Mouse (Mus musculus): ENCODE results near the gene Lsg1.

- no peak for TF ChIP-seq HCFC1 (IDR thresholded peaks at IDR 0.05; ENCODE audit: low read depth, low read length)
- TF ChIP-seq E2F4 (IDR thresholded peaks at IDR 0.05; ENCODE audit: borderline replicate concordance, low read depth, low read length) = no peak
- no peak for TF ChIP-seq CTCF (IDR thresholded peaks at IDR 0.05 in 2 of 3, conservative IDR thresholded peaks at IDR 0.05 in 1 of 3; ENCODE audit: control insufficient read depth in 1 of 3, insufficient read depth in 1 of 3, low read depth in 2 of 3, low read length in 3 of 3, poor library complexity in 1 of 3, severe bottlenecking in 1 of 3)
- no peak for TF ChIP-seq GATA1 (IDR thresholded peaks at IDR 0.05; ENCODE audit: low read depth, low read length)
- TF ChIP-seq POLR2A (IDR thresholded peaks at IDR 0.05; ENCODE audit: control insufficient read depth in 1 of 2, insufficient read depth in 1 of 2, low read depth in 1 of 2, low read length in 2 of 2, poor library complexity in 1 of 2) = no peak
- no peak for TF ChIP-seq NRF1 (IDR thresholded peaks at IDR 0.05; ENCODE audit: insufficient read depth, low read depth, low read length, poor library complexity, severe bottlenecking)
- no peak for TF ChIP-seq MAFK (IDR thresholded peaks at IDR 0.05; ENCODE audit: borderline replicate concordance, low read depth, low read length)
- TF ChIP-seq BHLHE40 (IDR thresholded peaks at IDR 0.05; ENCODE audit: borderline replicate concordance, low read depth, low read length) = no peak
- TF ChIP-seq POLR2AphosphoS5 (IDR thresholded peaks at IDR 0.05; ENCODE audit: borderline replicate concordance, low read depth, low read length) = no peak
- no peak for TF ChIP-seq TAL1 (IDR thresholded peaks at IDR 0.05; ENCODE audit: low read length)
- TF ChIP-seq POLR2AphosphoS2 (IDR thresholded peaks at IDR 0.05; ENCODE audit: low read length) = no peak
- TF ChIP-seq RAD21 (IDR thresholded peaks at IDR 0.05; ENCODE audit: low read depth, low read length) = no peak
Observed at GRCm38 (mm10) chr16:30522253-30522940, 65.0 kb downstream of the Lsg1 start.
